Mouse (Mus musculus) embryonic stem cell, embryonic (primary cell): ENCODE data around the gene Rab2b.

Experiments used
- CTCF ChIA-PET, 4 experiments: fragments of 300-600 bp in 2 of 4; fragments of 350-600 bp in 2 of 4; sonication (Branson Sonifier 250); formaldehyde crosslinking; loops; one replicate each; lab custom pipeline; 2022; ENCODE audit warnings: inconsistent platforms in 2 of 4; lab: Charles Lee
- POLR2A ChIA-PET, 4 experiments: fragments of 300-600 bp in 2 of 4; fragments of 350-600 bp in 2 of 4; sonication (Branson Sonifier 250); formaldehyde crosslinking; loops; one replicate each; lab custom pipeline; 2022; ENCODE audit warnings: antibody characterized with exemption in 4 of 4, inconsistent platforms in 1 of 4; lab: Charles Lee

Gene Rab2b

GRCm38 (mm10) chr14:52236216-52236615, 43.1 kb downstream of the Rab2b start:
- CTCF ChIA-PET = interaction anchor here in 2 of 4 experiments (0.6 to 1.3 kb wide), 3 partner anchors 21 to 184 kb away, joined by 3 to 5 read pairs (median 3); partner anchors contain the start of genes Chd8 (in 1 of the 2), Rab2b (in 1 of the 2) and Tox4 (in 1 of the 2)
- POLR2A ChIA-PET = interaction anchor here in 2 of 4 experiments (1.0 to 2.4 kb wide), 10 partner anchors 8 to 132 kb away, joined by 3 to 10 read pairs (median 7); partner anchors contain the start of genes Chd8 (in 1 of the 2), Hnrnpc (in 1 of the 2) and Supt16 (in 1 of the 2)

GRCm38 (mm10) chr14:52235165-52235564, 44.2 kb downstream of the Rab2b start:
- POLR2A ChIA-PET = interaction anchor here in 2 of 4 experiments (0.6 to 2.0 kb wide), 6 partner anchors 9 to 131 kb away, joined by 3 to 7 read pairs (median 3); partner anchors contain the start of gene Chd8 (in 1 of the 2)
- CTCF ChIA-PET = no interaction called here

- POLR2A ChIA-PET = interaction anchor here in 3 of 4 experiments (0.6 to 3.7 kb wide), 31 partner anchors 8 to 155 kb away, joined by 3 to 26 read pairs (median 4); partner anchors contain the start of genes Chd8 (in 3 of the 3), Rab2b (in 2 of the 3), Supt16 (in 2 of the 3) and Tox4 (in 2 of the 3)
- CTCF ChIA-PET = interaction anchor here (0.6 to 1.7 kb wide), 11 partner anchors 10 to 320 kb away, joined by 3 to 15 read pairs (median 5); partner anchors contain the start of genes Chd8 (in 2 of the 4), Rab2b (in 1 of the 4) and Tox4 (in 1 of the 4)
Observed at GRCm38 (mm10) chr14:52232249-52232648, 47.1 kb downstream of the Rab2b start.

- POLR2A ChIA-PET = interaction anchor here in 2 of 4 experiments (0.8 to 1.4 kb wide), 3 partner anchors 18 to 41 kb away, joined by 3 to 5 read pairs (median 3); no protein-coding TSS in a partner anchor
- CTCF ChIA-PET = no interaction called here
Observed at GRCm38 (mm10) chr14:52225972-52226371, 53.4 kb downstream of the Rab2b start.

- POLR2A ChIA-PET = interaction anchor here in 3 of 4 experiments (0.6 to 1.2 kb wide), 4 partner anchors 15 to 194 kb away, joined by 3 to 7 read pairs (median 3); partner anchors contain the start of gene Supt16 (in 1 of the 3)
- CTCF ChIA-PET = interaction anchor here in 1 of 4 experiments (0.6 kb wide), 1 partner anchor 11 kb away, joined by 5 read pairs; no protein-coding TSS in a partner anchor
Observed at GRCm38 (mm10) chr14:52217261-52217660, 62.1 kb downstream of the Rab2b start.
